Mouse (Mus musculus) ovary, postnatal 14 days (tissue): ENCODE results near the gene Tex36.

Experiments used
- DNase-seq: peaks from one replicate; pipeline ENCODE4 v3.0.0; 2022; ENCODE audit warnings: low spot score

The Tex36 gene

GRCm38 (mm10) chr7:133602058-133602457, at the start of gene Tex36:
TSS of gene Tex36 (minus strand) at chr7:133602158.
- DNase-seq: no peak

- DNase-seq: no peak
These were observed 43.8 kb upstream of the Tex36 start for GRCm38 (mm10) chr7:133645716-133646115.

GRCm38 (mm10) chr7:133638821-133639220, 36.9 kb upstream of the Tex36 start:
- no peak for DNase-seq

GRCm38 (mm10) chr7:133638306-133638705, 36.3 kb upstream of the Tex36 start:
- peak; percentile 6 for DNase-seq

- peak; percentile 92 for DNase-seq
These were observed 35.7 kb upstream of the Tex36 start, which contains the start of gene Edrf1 for GRCm38 (mm10) chr7:133637361-133638305. TSS of gene Edrf1 (plus strand) at chr7:133637543.

- peak; percentile 88 for DNase-seq
These were observed 34.9 kb upstream of the Tex36 start for GRCm38 (mm10) chr7:133636738-133637352.

- no peak for DNase-seq
These were observed 33.1 kb upstream of the Tex36 start for GRCm38 (mm10) chr7:133634932-133635650.

- DNase-seq: peak; percentile 36
These were observed 30.5 kb upstream of the Tex36 start for GRCm38 (mm10) chr7:133632476-133632875.

GRCm38 (mm10) chr7:133630821-133631220, 28.9 kb upstream of the Tex36 start:
- DNase-seq: no peak

GRCm38 (mm10) chr7:133627184-133627936, 25.4 kb upstream of the Tex36 start:
- DNase-seq: no peak

GRCm38 (mm10) chr7:133623226-133623625, 21.3 kb upstream of the Tex36 start:
- no peak for DNase-seq

GRCm38 (mm10) chr7:133620721-133621120, 18.8 kb upstream of the Tex36 start:
- no peak for DNase-seq

GRCm38 (mm10) chr7:133612981-133613380, 11.0 kb upstream of the Tex36 start:
- DNase-seq: no peak

- DNase-seq: no peak
These were observed 7.6 kb upstream of the Tex36 start for GRCm38 (mm10) chr7:133609585-133609984.

GRCm38 (mm10) chr7:133608631-133609340, 6.8 kb upstream of the Tex36 start:
- no peak for DNase-seq

GRCm38 (mm10) chr7:133607883-133608575, 6.1 kb upstream of the Tex36 start:
- no peak for DNase-seq

GRCm38 (mm10) chr7:133607331-133607730, 5.4 kb upstream of the Tex36 start:
- DNase-seq: no peak

- DNase-seq: no peak
These were observed 2.6 kb upstream of the Tex36 start for GRCm38 (mm10) chr7:133604427-133605081.

- DNase-seq: no peak
These were observed 1.2 kb upstream of the Tex36 start for GRCm38 (mm10) chr7:133603156-133603555.

GRCm38 (mm10) chr7:133600558-133600957, 1.4 kb downstream of the Tex36 start:
- DNase-seq: no peak
